In genomic region chr8:69973442-69974161, GRCm38 (mm10) we compare ENCODE assay signal across 8 mouse cellular contexts. TPM values are rescaled to one million over a fixed set of nuclear protein-coding genes. Genes with fewer than 3 reads are reported as not detected.
DNase-seq lines count a peak whose midpoint lies in the region; ATAC-seq and TF ChIP-seq lines count a peak whose summit lies in the region.

No protein-coding gene starts in this region.

- peak; percentile 16 for ATAC-seq in embryonic facial prominence, embryonic 14.5 days (ENCODE audit: low read depth)
- peak; percentile 32 for ATAC-seq in heart, embryonic 15.5 days (replicated peaks; ENCODE audit: insufficient number of reproducible peaks, insufficient read depth, low FRiP score, low read depth)

- H3K79me2 ChIP-seq in CH12.LX (replicated peaks; ENCODE audit: control insufficient read depth, extremely low read depth, insufficient read depth, poor library complexity, severe bottlenecking), result peaks cover 52% of the 10 kb centered on the region

- no peak for TF ChIP-seq EP300 in CH12.LX (IDR thresholded peaks at IDR 0.05; ENCODE audit: low read length)

- in situ Hi-C loops in CH12.LX (cut with MboI; ENCODE audit: low pct_ligation_motif_present, low pct_unique_long_range_greater_than_20kb, low sequenced_read_pairs), result no loop called here

- no peak for TF ChIP-seq RAD21 in CH12.LX (IDR thresholded peaks at IDR 0.05; ENCODE audit: low read depth, low read length)

- H3K4me2 ChIP-seq in CH12.LX (ENCODE audit: insufficient read depth, low read depth, poor library complexity, severe bottlenecking), result peak overlapping the region; percentile 79
- peak overlapping the region; percentile 59 for H3K4me2 ChIP-seq in embryonic facial prominence, embryonic 14.5 days (ENCODE audit: low read depth, low read length)
- H3K4me2 ChIP-seq in heart, embryonic 15.5 days, result peak overlapping the region; percentile 73

- no peak for TF ChIP-seq POLR2A in CH12.LX (IDR thresholded peaks at IDR 0.05; ENCODE audit: low read depth, low read length)

- peaks cover 4 to 47% of the 10 kb centered on the region in 2 experiments for H3K36me3 ChIP-seq in CH12.LX (replicated peaks in 1 of 2; ENCODE audit: control insufficient read depth in 1 of 2, insufficient read depth in 1 of 2, low read length in 1 of 2)
- no peaks in the 10 kb centered on the region for H3K36me3 ChIP-seq in embryonic facial prominence, embryonic 14.5 days (ENCODE audit: control insufficient read depth, insufficient read depth, low read length)
- H3K36me3 ChIP-seq in heart, embryonic 15.5 days, result no peaks in the 10 kb centered on the region

- dilution Hi-C loops in CH12.LX (cut with MboI; ENCODE audit: extremely low pct_ligation_motif_present, extremely low pct_unique_long_range_greater_than_20kb, low sequenced_read_pairs), result no loop called here

- H3K27me3 ChIP-seq in CH12.LX (replicated peaks), result no peaks in the 10 kb centered on the region
- no peaks in the 10 kb centered on the region for H3K27me3 ChIP-seq in embryonic facial prominence, embryonic 14.5 days (replicated peaks; ENCODE audit: control insufficient read depth, insufficient read depth, low read length)
- no peaks in the 10 kb centered on the region for H3K27me3 ChIP-seq in heart, embryonic 15.5 days

- H3K27ac ChIP-seq in CH12.LX (ENCODE audit: insufficient read depth, low read depth), result peak overlapping the region; percentile 3; the same call in 1 of the 2 replicates
- peak overlapping the region; percentile 72 for H3K27ac ChIP-seq in embryonic facial prominence, embryonic 14.5 days (replicated peaks; ENCODE audit: low read depth, low read length)
- peak overlapping the region; percentile 92 for H3K27ac ChIP-seq in heart, embryonic 15.5 days

- no peaks in the 10 kb centered on the region for H3K9me3 ChIP-seq in CH12.LX (replicated peaks; ENCODE audit: low read length)
- no peaks in the 10 kb centered on the region for H3K9me3 ChIP-seq in embryonic facial prominence, embryonic 14.5 days (ENCODE audit: control insufficient read depth, low read length)
- no peaks in the 10 kb centered on the region for H3K9me3 ChIP-seq in heart, embryonic 15.5 days (replicated peaks)

- H3K4me1 ChIP-seq in CH12.LX (ENCODE audit: control insufficient read depth in 1 of 2, insufficient read depth in 2 of 2), result peaks cover 18 to 47% of the 10 kb centered on the region in 2 experiments
- H3K4me1 ChIP-seq in embryonic facial prominence, embryonic 14.5 days (ENCODE audit: control insufficient read depth, insufficient read depth, low read length), result peaks cover 26% of the 10 kb centered on the region
- peaks cover 49% of the 10 kb centered on the region for H3K4me1 ChIP-seq in heart, embryonic 15.5 days (replicated peaks)

- no peak for TF ChIP-seq CTCF in CH12.LX (conservative IDR thresholded peaks at IDR 0.05 in 1 of 2, IDR thresholded peaks at IDR 0.05 in 1 of 2; ENCODE audit: low read depth in 2 of 2, low read length in 2 of 2)

- 0% methylated on average over 5 of the region's 68 CpGs for WGBS in embryonic facial prominence, embryonic 14.5 days
- 1% methylated on average over 65 of the region's 68 CpGs for WGBS in heart, embryonic 15.5 days

- peak overlapping the region; percentile 79 for H3K9ac ChIP-seq in CH12.LX (ENCODE audit: insufficient read depth, low read depth)
- H3K9ac ChIP-seq in embryonic facial prominence, embryonic 14.5 days (ENCODE audit: low read depth, low read length), result peak overlapping the region; percentile 87
- H3K9ac ChIP-seq in heart, embryonic 15.5 days, result peak overlapping the region; percentile 97

- no peak for DNase-seq in CH12.LX (ENCODE audit: extremely low read depth)
- peak; percentile 76 for DNase-seq in adrenal gland, adult 2 months
- peak; percentile 30 for DNase-seq in embryonic facial prominence, embryonic 14.5 days (ENCODE audit: low spot score)
- peak; percentile 65 for DNase-seq in kidney, postnatal 14 days
- DNase-seq in lung, postnatal 14 days, result peak; percentile 44
- peak; percentile 24 for DNase-seq in retina, postnatal 7 days (ENCODE audit: low read depth, low spot score)
- no peak for DNase-seq in frontal cortex, postnatal 25 days (ENCODE audit: low spot score in 2 of 2)

- H3K4me3 ChIP-seq in CH12.LX (replicated peaks in 1 of 3; ENCODE audit: low read depth in 2 of 3, low read length in 2 of 3, poor library complexity in 1 of 3), result peak overlapping the region; percentile 83 to 99 (median 91)
- H3K4me3 ChIP-seq in embryonic facial prominence, embryonic 14.5 days (ENCODE audit: low read depth, low read length), result peak overlapping the region; percentile 95
- H3K4me3 ChIP-seq in heart, embryonic 15.5 days, result peak overlapping the region; percentile 100

TF ChIP-seq in CH12.LX, 34 proteins besides CTCF, POLR2A, EP300 and RAD21:
- TF ChIP-seq NRF1 (IDR thresholded peaks at IDR 0.05; ENCODE audit: low read depth, low read length) (no peak), IRF4 (IDR thresholded peaks at IDR 0.05; ENCODE audit: low read depth, low read length) (no peak), SIN3A (IDR thresholded peaks at IDR 0.05; ENCODE audit: low read length) (peak; percentile 56; the same call in 1 of the 2 replicates), ELF1 (IDR thresholded peaks at IDR 0.05; ENCODE audit: low read depth, low read length) (0 out of 2 replicates have a peak, but pooled peaks have one; percentile 12), UBTF (IDR thresholded peaks at IDR 0.05; ENCODE audit: low read depth, low read length) (no peak), CHD1 (IDR thresholded peaks at IDR 0.05; ENCODE audit: low read depth, low read length) (0 out of 2 replicates have a peak, but pooled peaks have one; percentile 43), BHLHE40 (IDR thresholded peaks at IDR 0.05; ENCODE audit: low read depth, low read length) (peak; percentile 14; the same call in 1 of the 2 replicates), TCF12 (IDR thresholded peaks at IDR 0.05; ENCODE audit: low read depth, low read length) (0 out of 2 replicates have a peak, but pooled peaks have one; percentile 12), POLR2AphosphoS2 (IDR thresholded peaks at IDR 0.05; ENCODE audit: low read depth, low read length) (no peak), MXI1 (IDR thresholded peaks at IDR 0.05; ENCODE audit: low read depth, low read length) (peak; percentile 67), TBP (conservative IDR thresholded peaks at IDR 0.05; ENCODE audit: low read depth, low read length) (no peak)

RNA-seq across cellular contexts. Expression of gene Gatad2a, which starts 22.6 kb away (rescaled TPM):
- 70.8 and 73.2 TPM in 2 replicates for total RNA-seq in CH12.LX (2012; rRNA removed)
- total RNA-seq in CH12.LX (2014; rRNA removed), result 31.5 and 35.7 TPM in 2 replicates
- 95.1 and 122 TPM in 2 replicates for polyA plus RNA-seq in CH12.LX (2012; ENCODE audit: insufficient read length, low read depth)
- total RNA-seq in adrenal gland, adult 2 months (2021), result 100 to 1,000 TPM; 102 to 116 TPM
- 92.3 and 105 TPM in 2 replicates for polyA plus RNA-seq in adrenal gland, adult 2 months (2012; rRNA removed)
- 49.4 and 50.4 TPM in 2 replicates for polyA plus RNA-seq in embryonic facial prominence, embryonic 14.5 days (2014; fragmentation: Nextera tagmentation; extraction: Ambion mirVana)
- 33.2 and 46.3 TPM in 2 replicates for polyA plus RNA-seq in heart, embryonic 15.5 days (2015; fragmentation: Nextera tagmentation; extraction: Ambion mirVana)

Comparison
In these comparisons a context has a peak if more than half of its experiments do, and no peak if none do; other contexts are left out.
1. DNase-seq: peak in adrenal gland, adult 2 months (single experiment), embryonic facial prominence, embryonic 14.5 days (single experiment), kidney, postnatal 14 days (single experiment), lung, postnatal 14 days (single experiment) and retina, postnatal 7 days (single experiment); none in CH12.LX (single experiment) and frontal cortex, postnatal 25 days (0 of 2).
2. H3K27ac ChIP-seq: peak in every context shown above with its lines; median percentile 92 in heart, embryonic 15.5 days; 72 in embryonic facial prominence, embryonic 14.5 days; 3 in CH12.LX.
3. Peak in every context shown above with its lines, with median percentiles within 50 percentile points of each other: H3K4me2 ChIP-seq, H3K4me3 ChIP-seq and H3K9ac ChIP-seq.